Mouse (Mus musculus): Measurements from ENCODE around the gene Tdrd7.

GRCm38 (mm10) chr4:46025893-46026292, 60.8 kb downstream of the Tdrd7 start:
- TF ChIP-seq CTCF (conservative IDR thresholded peaks at IDR 0.05; ENCODE audit: low read length): peak; percentile 30
- no peak for TF ChIP-seq POU5F1 (IDR thresholded peaks at IDR 0.05; ENCODE audit: borderline replicate concordance, low read length)

All from E14TG2a.4 (cell line).